Mouse (Mus musculus): ENCODE results near the gene Il1f6.

- TF ChIP-seq CTCF (IDR thresholded peaks at IDR 0.05; ENCODE audit: borderline replicate concordance, insufficient read depth, low read depth, low read length) (no peak), POLR2A (IDR thresholded peaks at IDR 0.05; ENCODE audit: borderline replicate concordance, insufficient read depth, low read length) (no peak)
These were observed 29.0 kb upstream of the Il1f6 start, which contains the start of gene Il1f9 for GRCm38 (mm10) chr2:24186176-24186575.
